Comparison of ENCODE assay signal across 18 mouse cellular contexts in genomic region chr11:96685381-96685780, GRCm38 (mm10).
DNase-seq lines count a peak whose midpoint lies in the region; ATAC-seq and TF ChIP-seq lines count a peak whose summit lies in the region.
"Had no signal": no experiment of that assay in that cellular context is flagged by ENCODE, and none has a peak within 500 bp of the region (broad histone marks: within the 10 kb centered on the region; RNA-seq: fewer than 3 reads in every experiment).

No protein-coding gene starts in this region.

- TF ChIP-seq POLR2A in heart, adult 2 months (IDR thresholded peaks at IDR 0.05; ENCODE audit: insufficient read depth, low read depth, low read length), result no peak
- TF ChIP-seq POLR2A in lung, adult 2 months (IDR thresholded peaks at IDR 0.05; ENCODE audit: borderline replicate concordance, extremely low read depth, low read depth, low read length), result no peak
- TF ChIP-seq POLR2A in small intestine, adult 2 months (IDR thresholded peaks at IDR 0.05; ENCODE audit: low read depth, low read length), result no peak

- no peaks in the 10 kb centered on the region for H3K27me3 ChIP-seq in heart, adult 2 months (ENCODE audit: control insufficient read depth, insufficient read depth, low read length)
- peaks cover 1% of the 10 kb centered on the region; the same call in 1 of the 2 replicates for H3K27me3 ChIP-seq in heart, embryonic 10.5 days (ENCODE audit: insufficient read depth, poor library complexity, severe bottlenecking)
- no peaks in the 10 kb centered on the region for H3K27me3 ChIP-seq in small intestine, adult 2 months (ENCODE audit: control insufficient read depth, insufficient read depth, low read length)
- no peaks in the 10 kb centered on the region for H3K27me3 ChIP-seq in forebrain, embryonic 13.5 days
- H3K27me3 ChIP-seq: midbrain, embryonic 12.5 days; stomach, embryonic 15.5 days had no signal

- H3K27ac ChIP-seq in heart, adult 2 months, result no peak overlapping the region
- H3K27ac ChIP-seq in heart, embryonic 10.5 days, result no peak overlapping the region
- no peak overlapping the region for H3K27ac ChIP-seq in ES-E14 (ENCODE audit: insufficient read depth, low read depth, low read length, poor library complexity, severe bottlenecking)
- H3K27ac ChIP-seq in small intestine, adult 2 months (ENCODE audit: insufficient read depth, low read depth, low read length), result no peak overlapping the region
- no peak overlapping the region for H3K27ac ChIP-seq in forebrain, embryonic 13.5 days
- H3K27ac ChIP-seq: hindbrain, embryonic 10.5 days; lung, embryonic 15.5 days; midbrain, embryonic 12.5 days; stomach, embryonic 15.5 days had no signal

- in situ Hi-C loops in ES-E14 (cut with MboI; ENCODE audit: low sequenced_read_pairs in 2 of 2, unreplicated experiment in 2 of 2), result no loop called here

- H3K4me2 ChIP-seq in forebrain, embryonic 13.5 days, result no peak overlapping the region
- H3K4me2 ChIP-seq: lung, embryonic 15.5 days; midbrain, embryonic 12.5 days; stomach, embryonic 15.5 days had no signal

- no peaks in the 10 kb centered on the region for H3K36me3 ChIP-seq in heart, adult 2 months (ENCODE audit: control insufficient read depth, insufficient read depth, low read length)
- H3K36me3 ChIP-seq in heart, embryonic 10.5 days, result no peaks in the 10 kb centered on the region
- no peaks in the 10 kb centered on the region for H3K36me3 ChIP-seq in ES-E14 (ENCODE audit: control insufficient read depth, insufficient read depth, low read length, poor library complexity, severe bottlenecking)
- H3K36me3 ChIP-seq in small intestine, adult 2 months (ENCODE audit: control insufficient read depth, insufficient read depth, low read length), result no peaks in the 10 kb centered on the region
- H3K36me3 ChIP-seq in forebrain, embryonic 13.5 days (ENCODE audit: poor library complexity, severe bottlenecking), result no peaks in the 10 kb centered on the region
- H3K36me3 ChIP-seq: hindbrain, embryonic 10.5 days; lung, embryonic 15.5 days; midbrain, embryonic 12.5 days; stomach, embryonic 15.5 days had no signal

- DNase-seq in heart, adult 2 months, result no peak
- no peak for DNase-seq in heart, embryonic 10.5 days (ENCODE audit: low spot score)
- no peak for DNase-seq in lung, adult 2 months
- DNase-seq in lung, postnatal 14 days, result no peak
- no peak for DNase-seq in ES-E14 (ENCODE audit: low read depth, low spot score)
- DNase-seq in heart, postnatal 36 days, result no peak
- DNase-seq: adrenal gland, postnatal 10 days; cerebellum, adult 2 months; heart, adult 18-20 months; kidney, postnatal 25 days; right cerebral cortex, postnatal 14 days had no signal

- intact Hi-C loops in heart, adult 2 months (cut with DNase I), result no loop called here
- intact Hi-C loops in heart, postnatal 36 days (cut with DNase I), result no loop called here

- no peak overlapping the region for H3K4me3 ChIP-seq in heart, adult 2 months
- H3K4me3 ChIP-seq in heart, embryonic 10.5 days, result no peak overlapping the region
- H3K4me3 ChIP-seq in lung, adult 2 months (replicated peaks; ENCODE audit: extremely low read depth, low read depth, low read length), result no peak overlapping the region
- H3K4me3 ChIP-seq in ES-E14 (ENCODE audit: insufficient read depth in 1 of 2, low read depth in 1 of 2, low read length in 2 of 2, poor library complexity in 1 of 2, severe bottlenecking in 1 of 2), result no peak overlapping the region
- H3K4me3 ChIP-seq in small intestine, adult 2 months (ENCODE audit: low read depth, low read length), result no peak overlapping the region
- no peak overlapping the region for H3K4me3 ChIP-seq in forebrain, embryonic 13.5 days
- H3K4me3 ChIP-seq: hindbrain, embryonic 10.5 days; lung, embryonic 15.5 days; midbrain, embryonic 12.5 days; stomach, embryonic 15.5 days had no signal

- no peak overlapping the region for H3K9ac ChIP-seq in heart, adult 2 months (ENCODE audit: low read depth, low read length)
- H3K9ac ChIP-seq in ES-E14 (ENCODE audit: insufficient read depth, low read depth, low read length, poor library complexity, severe bottlenecking), result no peak overlapping the region
- no peak overlapping the region for H3K9ac ChIP-seq in forebrain, embryonic 13.5 days
- H3K9ac ChIP-seq: lung, embryonic 15.5 days; midbrain, embryonic 12.5 days; stomach, embryonic 15.5 days had no signal

- no peak for ATAC-seq in forebrain, embryonic 13.5 days
- ATAC-seq: forebrain, embryonic 16.5 days had no signal

- H3K79me2 ChIP-seq in heart, adult 2 months (replicated peaks; ENCODE audit: control insufficient read depth, insufficient read depth, low read length), result no peaks in the 10 kb centered on the region

- no peaks in the 10 kb centered on the region for H3K4me1 ChIP-seq in heart, adult 2 months (ENCODE audit: control insufficient read depth, insufficient read depth, low read length)
- H3K4me1 ChIP-seq in heart, embryonic 10.5 days, result no peaks in the 10 kb centered on the region
- no peaks in the 10 kb centered on the region for H3K4me1 ChIP-seq in lung, adult 2 months (ENCODE audit: control insufficient read depth, insufficient read depth, low read length)
- no peaks in the 10 kb centered on the region for H3K4me1 ChIP-seq in ES-E14 (ENCODE audit: control insufficient read depth in 2 of 2, insufficient read depth in 2 of 2, low read length in 2 of 2, poor library complexity in 1 of 2)
- H3K4me1 ChIP-seq in small intestine, adult 2 months (ENCODE audit: control insufficient read depth, insufficient read depth, insufficient read length, low read length), result no peaks in the 10 kb centered on the region
- no peaks in the 10 kb centered on the region for H3K4me1 ChIP-seq in forebrain, embryonic 13.5 days
- H3K4me1 ChIP-seq: hindbrain, embryonic 10.5 days; lung, embryonic 15.5 days; midbrain, embryonic 12.5 days; stomach, embryonic 15.5 days had no signal

- no peak for TF ChIP-seq EP300 in heart, adult 2 months (IDR thresholded peaks at IDR 0.05; ENCODE audit: insufficient read depth, low read depth, low read length)

- WGBS in heart, adult 2 months, result 81% methylated on average over 2 of the region's 2 CpGs
- WGBS in heart, embryonic 10.5 days, result 80% methylated on average over 2 of the region's 2 CpGs
- WGBS in lung, adult 2 months, result 84% methylated on average over 2 of the region's 2 CpGs
- 93% methylated on average over 2 of the region's 2 CpGs for WGBS in small intestine, adult 2 months
- WGBS in forebrain, embryonic 13.5 days, result 87% methylated on average over 2 of the region's 2 CpGs

- no peaks in the 10 kb centered on the region for H3K9me3 ChIP-seq in heart, embryonic 10.5 days
- no peaks in the 10 kb centered on the region for H3K9me3 ChIP-seq in ES-E14 (ENCODE audit: control insufficient read depth, insufficient read depth, low read depth, low read length)
- no peaks in the 10 kb centered on the region for H3K9me3 ChIP-seq in forebrain, embryonic 13.5 days (replicated peaks)
- H3K9me3 ChIP-seq: hindbrain, embryonic 10.5 days; lung, embryonic 15.5 days; midbrain, embryonic 12.5 days; stomach, embryonic 15.5 days had no signal

- TF ChIP-seq CTCF in heart, adult 2 months (IDR thresholded peaks at IDR 0.05), result peak; percentile 40
- 0 out of 2 replicates have a peak, but pooled peaks have one; percentile 3 for TF ChIP-seq CTCF in lung, adult 2 months (IDR thresholded peaks at IDR 0.05; ENCODE audit: insufficient read depth, low read length)
- TF ChIP-seq CTCF in small intestine, adult 2 months (IDR thresholded peaks at IDR 0.05; ENCODE audit: extremely low read depth, insufficient read length, insufficient replicate concordance, low read depth, low read length), result peak; percentile 61; the same call in 1 of the 2 replicates

TF ChIP-seq in ES-E14, 5 proteins besides CTCF, POLR2A, EP300 and RAD21:
- no peak for TF ChIP-seq CHD2 (IDR thresholded peaks at IDR 0.05; ENCODE audit: low read depth, low read length)
- no peak for TF ChIP-seq MAFK (IDR thresholded peaks at IDR 0.05; ENCODE audit: insufficient read depth, low read depth, low read length)
- peak; percentile 99 for TF ChIP-seq ZNF384 (IDR thresholded peaks at IDR 0.05; ENCODE audit: low read depth, low read length)
- no peak for TF ChIP-seq HCFC1 (IDR thresholded peaks at IDR 0.05; ENCODE audit: borderline replicate concordance, insufficient read depth, low read length)

Comparison
In these comparisons a context has a peak if more than half of its experiments do, and no peak if none do; other contexts are left out.
1. CTCF ChIP-seq: peak in every context shown above with its lines; median percentile 61 in small intestine, adult 2 months; 40 in heart, adult 2 months; 3 in lung, adult 2 months.